Mouse (Mus musculus): ENCODE results near the gene Ttll6. TPM values are rescaled to one million over a fixed set of nuclear protein-coding genes. Genes with fewer than 3 reads are reported as not detected.

Ttll6 gene
- polyA plus RNA-seq, 2 experiments = 0.04 TPM; not detected in 1

- no peak overlapping the region for H3K9ac ChIP-seq (ENCODE audit: low read depth, low read length, severe bottlenecking)
- peaks cover 99% of the 10 kb centered on the region for H3K27me3 ChIP-seq (ENCODE audit: control insufficient read depth, insufficient read depth, low read length)
- H3K27ac ChIP-seq (replicated peaks; ENCODE audit: low read depth, low read length) = no peak overlapping the region
- H3K4me1 ChIP-seq (ENCODE audit: control insufficient read depth, insufficient read depth, low read length) = no peaks in the 10 kb centered on the region
- DNase-seq (ENCODE audit: low spot score) (no peak), ATAC-seq (ENCODE audit: low FRiP score, low read depth) (no peak)
- H3K36me3 ChIP-seq (ENCODE audit: control insufficient read depth, insufficient read depth, low read length) = no peaks in the 10 kb centered on the region
- H3K4me2 ChIP-seq (replicated peaks; ENCODE audit: low read depth, low read length, severe bottlenecking) = no peak overlapping the region
- no peak overlapping the region for H3K4me3 ChIP-seq (replicated peaks; ENCODE audit: low read length)
- WGBS = 10% methylated on average over 11 of the region's 11 CpGs
- TF ChIP-seq POLR2A (IDR thresholded peaks at IDR 0.05; ENCODE audit: borderline replicate concordance, extremely low read depth, insufficient read depth, insufficient read length) = no peak
- H3K9me3 ChIP-seq (ENCODE audit: control insufficient read depth, low read length) = no peaks in the 10 kb centered on the region
Observed at GRCm38 (mm10) chr11:96194961-96195640, 61.5 kb downstream of the Ttll6 start.

- no peak for ATAC-seq (ENCODE audit: low FRiP score, low read depth)
- Histone ChIP-seq H3K4me1 (ENCODE audit: control insufficient read depth, insufficient read depth, low read length) (no peaks in the 10 kb centered on the region), H3K27me3 (ENCODE audit: control insufficient read depth, insufficient read depth, low read length) (peaks cover 100% of the 10 kb centered on the region), H3K9me3 (ENCODE audit: control insufficient read depth, low read length) (no peaks in the 10 kb centered on the region), H3K4me2 (replicated peaks; ENCODE audit: low read depth, low read length, severe bottlenecking) (no peak overlapping the region), H3K27ac (replicated peaks; ENCODE audit: low read depth, low read length) (no peak overlapping the region), H3K36me3 (ENCODE audit: control insufficient read depth, insufficient read depth, low read length) (no peaks in the 10 kb centered on the region), H3K9ac (ENCODE audit: low read depth, low read length, severe bottlenecking) (no peak overlapping the region), H3K4me3 (replicated peaks; ENCODE audit: low read length) (no peak overlapping the region)
- WGBS = 2% methylated on average over 20 of the region's 20 CpGs
- no peak for TF ChIP-seq POLR2A (IDR thresholded peaks at IDR 0.05; ENCODE audit: borderline replicate concordance, extremely low read depth, insufficient read depth, insufficient read length)
- DNase-seq (ENCODE audit: low spot score) = no peak
Observed at GRCm38 (mm10) chr11:96195769-96196280, 62.2 kb downstream of the Ttll6 start.

GRCm38 (mm10) chr11:96198642-96199041 lies 65.1 kb downstream of the Ttll6 start:
- no peak overlapping the region for H3K4me2 ChIP-seq (replicated peaks; ENCODE audit: low read depth, low read length, severe bottlenecking)
- no peak for TF ChIP-seq POLR2A (IDR thresholded peaks at IDR 0.05; ENCODE audit: borderline replicate concordance, extremely low read depth, insufficient read depth, insufficient read length)
- H3K9ac ChIP-seq (ENCODE audit: low read depth, low read length, severe bottlenecking) = no peak overlapping the region
- WGBS = 0% methylated on average over 11 of the region's 12 CpGs
- DNase-seq (ENCODE audit: low spot score) (peak; percentile 65), ATAC-seq (ENCODE audit: low FRiP score, low read depth) (no peak)
- H3K27me3 ChIP-seq (ENCODE audit: control insufficient read depth, insufficient read depth, low read length) = peaks cover 100% of the 10 kb centered on the region
- H3K27ac ChIP-seq (replicated peaks; ENCODE audit: low read depth, low read length) = no peak overlapping the region
- H3K36me3 ChIP-seq (ENCODE audit: control insufficient read depth, insufficient read depth, low read length) = no peaks in the 10 kb centered on the region
- H3K4me1 ChIP-seq (ENCODE audit: control insufficient read depth, insufficient read depth, low read length) = no peaks in the 10 kb centered on the region
- no peaks in the 10 kb centered on the region for H3K9me3 ChIP-seq (ENCODE audit: control insufficient read depth, low read length)
- H3K4me3 ChIP-seq (replicated peaks; ENCODE audit: low read length) = no peak overlapping the region

GRCm38 (mm10) chr11:96199181-96200086 lies 65.8 kb downstream of the Ttll6 start:
- no peaks in the 10 kb centered on the region for H3K4me1 ChIP-seq (ENCODE audit: control insufficient read depth, insufficient read depth, low read length)
- no peak overlapping the region for H3K4me3 ChIP-seq (replicated peaks; ENCODE audit: low read length)

GRCm38 (mm10) chr11:96200183-96200655 lies 66.6 kb downstream of the Ttll6 start:
- TF ChIP-seq POLR2A (IDR thresholded peaks at IDR 0.05; ENCODE audit: borderline replicate concordance, extremely low read depth, insufficient read depth, insufficient read length) = no peak
- WGBS = 1% methylated on average over 14 of the region's 14 CpGs
- no peaks in the 10 kb centered on the region for H3K9me3 ChIP-seq (ENCODE audit: control insufficient read depth, low read length)
- peaks cover 99% of the 10 kb centered on the region for H3K27me3 ChIP-seq (ENCODE audit: control insufficient read depth, insufficient read depth, low read length)
- no peaks in the 10 kb centered on the region for H3K36me3 ChIP-seq (ENCODE audit: control insufficient read depth, insufficient read depth, low read length)
- no peaks in the 10 kb centered on the region for H3K4me1 ChIP-seq (ENCODE audit: control insufficient read depth, insufficient read depth, low read length)
- no peak for ATAC-seq (ENCODE audit: low FRiP score, low read depth)
- no peak overlapping the region for H3K4me2 ChIP-seq (replicated peaks; ENCODE audit: low read depth, low read length, severe bottlenecking)
- H3K27ac ChIP-seq (replicated peaks; ENCODE audit: low read depth, low read length) = no peak overlapping the region
- H3K4me3 ChIP-seq (replicated peaks; ENCODE audit: low read length) = no peak overlapping the region
- no peak overlapping the region for H3K9ac ChIP-seq (ENCODE audit: low read depth, low read length, severe bottlenecking)
- no peak for DNase-seq (ENCODE audit: low spot score)

More at GRCm38 (mm10) chr11:96199181-96200086, 65.8 kb downstream of the Ttll6 start:
- no peak for ATAC-seq (ENCODE audit: low FRiP score, low read depth)
- no peak overlapping the region for H3K27ac ChIP-seq (replicated peaks; ENCODE audit: low read depth, low read length)
- H3K4me2 ChIP-seq (replicated peaks; ENCODE audit: low read depth, low read length, severe bottlenecking) = no peak overlapping the region
- no peaks in the 10 kb centered on the region for H3K36me3 ChIP-seq (ENCODE audit: control insufficient read depth, insufficient read depth, low read length)
- no peak for TF ChIP-seq POLR2A (IDR thresholded peaks at IDR 0.05; ENCODE audit: borderline replicate concordance, extremely low read depth, insufficient read depth, insufficient read length)
- H3K27me3 ChIP-seq (ENCODE audit: control insufficient read depth, insufficient read depth, low read length) = peaks cover 99% of the 10 kb centered on the region
- H3K9ac ChIP-seq (ENCODE audit: low read depth, low read length, severe bottlenecking) = no peak overlapping the region
- no peak for DNase-seq (ENCODE audit: low spot score)
- WGBS = 1% methylated on average over 22 of the region's 22 CpGs
- H3K9me3 ChIP-seq (ENCODE audit: control insufficient read depth, low read length) = no peaks in the 10 kb centered on the region
